Mouse (Mus musculus) right cerebral cortex, postnatal 4 days (tissue): ENCODE data around the gene Tmem221.

Experiments used
- DNase-seq: peaks from one replicate; pipeline ENCODE4 v3.0.0-alpha.2; 2022

Tmem221 gene

GRCm38 (mm10) chr8:71577856-71578387 lies 19.3 kb upstream of the Tmem221 start:
- no peak for DNase-seq

GRCm38 (mm10) chr8:71575020-71575419 lies 16.3 kb upstream of the Tmem221 start:
- no peak for DNase-seq

- no peak for DNase-seq
Observed at GRCm38 (mm10) chr8:71574426-71574825, 15.8 kb upstream of the Tmem221 start.

GRCm38 (mm10) chr8:71572847-71573633 lies 14.4 kb upstream of the Tmem221 start:
- DNase-seq, result peak; percentile 82

GRCm38 (mm10) chr8:71572077-71572476 lies 13.4 kb upstream of the Tmem221 start:
- DNase-seq, result no peak

- peak; percentile 96 for DNase-seq
Observed at GRCm38 (mm10) chr8:71570291-71570954, 11.8 kb upstream of the Tmem221 start.

GRCm38 (mm10) chr8:71569366-71570290 lies 11.0 kb upstream of the Tmem221 start:
- DNase-seq, result peak; percentile 77

GRCm38 (mm10) chr8:71568941-71569340 lies 10.3 kb upstream of the Tmem221 start:
- DNase-seq, result no peak

- peak; percentile 79 for DNase-seq
Observed at GRCm38 (mm10) chr8:71568387-71568937, 9.8 kb upstream of the Tmem221 start, which contains the start of gene Slc27a1. Slc27a1 (plus strand) TSS chr8:71568882.

- no peak for DNase-seq
Observed at GRCm38 (mm10) chr8:71567587-71567986, 8.9 kb upstream of the Tmem221 start.

- DNase-seq, result no peak
Observed at GRCm38 (mm10) chr8:71566501-71566900, 7.8 kb upstream of the Tmem221 start, which contains the start of gene Nxnl1. Nxnl1 (minus strand) TSS chr8:71566601.

- no peak for DNase-seq
Observed at GRCm38 (mm10) chr8:71563992-71564391, 5.3 kb upstream of the Tmem221 start.

GRCm38 (mm10) chr8:71562751-71563150 lies 4.1 kb upstream of the Tmem221 start:
- DNase-seq, result peak; percentile 74

- DNase-seq, result peak; percentile 64
Observed at GRCm38 (mm10) chr8:71561401-71561800, 2.7 kb upstream of the Tmem221 start.

GRCm38 (mm10) chr8:71560765-71561164 lies 2.1 kb upstream of the Tmem221 start:
- DNase-seq, result no peak

GRCm38 (mm10) chr8:71560071-71560470 lies 1.4 kb upstream of the Tmem221 start:
- no peak for DNase-seq

- DNase-seq, result no peak
Observed at GRCm38 (mm10) chr8:71558958-71559690, 453 bp upstream of the Tmem221 start.

- DNase-seq, result no peak
Observed at GRCm38 (mm10) chr8:71554644-71555043, 4.0 kb downstream of the Tmem221 start.

- no peak for DNase-seq
Observed at GRCm38 (mm10) chr8:71554001-71554400, 4.7 kb downstream of the Tmem221 start.

- DNase-seq, result no peak
Observed at GRCm38 (mm10) chr8:71552770-71553169, 5.9 kb downstream of the Tmem221 start.

GRCm38 (mm10) chr8:71550754-71551153 lies 7.9 kb downstream of the Tmem221 start:
- DNase-seq, result no peak

- DNase-seq, result no peak
Observed at GRCm38 (mm10) chr8:71547590-71547989, 11.1 kb downstream of the Tmem221 start.
